Mouse (Mus musculus): ENCODE data around the gene Rrp1b.

GRCm38 (mm10) chr17:32036509-32037438 is 874 bp downstream of the Rrp1b start:
- no peak for TF ChIP-seq EP300 (IDR thresholded peaks at IDR 0.05; ENCODE audit: low read depth)
- TF ChIP-seq CTCF (IDR thresholded peaks at IDR 0.05; ENCODE audit: low read depth) = no peak
